Mouse (Mus musculus): ENCODE results near the gene Sdhaf4.
"Not testable (repeated sequence)": the region's sequence is repeated elsewhere in the genome, so short reads cannot be mapped to it uniquely, and the experiment has no call there.

Sdhaf4 gene

GRCm38 (mm10) chr1:24005070-24005804 is at the start of gene Sdhaf4:
TSS of gene Sdhaf4 (minus strand) at chr1:24005656.
- peak; percentile 93 for DNase-seq

- no peak for DNase-seq
These were observed 41.5 kb upstream of the Sdhaf4 start for GRCm38 (mm10) chr1:24046730-24047510.

- no peak for DNase-seq
These were observed 40.2 kb upstream of the Sdhaf4 start for GRCm38 (mm10) chr1:24045627-24046026.

GRCm38 (mm10) chr1:24043007-24043406 is 37.6 kb upstream of the Sdhaf4 start:
- no peak for DNase-seq

GRCm38 (mm10) chr1:24033759-24034423 is 28.4 kb upstream of the Sdhaf4 start:
- no peak for DNase-seq

- no peak for DNase-seq
These were observed 5.4 kb upstream of the Sdhaf4 start for GRCm38 (mm10) chr1:24010821-24011220.

GRCm38 (mm10) chr1:24010016-24010415 is 4.6 kb upstream of the Sdhaf4 start:
- no peak for DNase-seq

- DNase-seq = no peak
These were observed 2.2 kb upstream of the Sdhaf4 start for GRCm38 (mm10) chr1:24007621-24008020.

GRCm38 (mm10) chr1:23999318-23999717 is 6.1 kb downstream of the Sdhaf4 start:
- DNase-seq = no peak

- no peak for DNase-seq
These were observed 6.6 kb downstream of the Sdhaf4 start for GRCm38 (mm10) chr1:23998866-23999265.

GRCm38 (mm10) chr1:23998120-23998810 is 7.2 kb downstream of the Sdhaf4 start:
- no peak for DNase-seq

GRCm38 (mm10) chr1:23997493-23997892 is 8.0 kb downstream of the Sdhaf4 start:
- DNase-seq = no peak

GRCm38 (mm10) chr1:23995420-23995819 is 10.0 kb downstream of the Sdhaf4 start:
- no peak for DNase-seq

- no peak for DNase-seq
These were observed 22.3 kb downstream of the Sdhaf4 start for GRCm38 (mm10) chr1:23983118-23983517.

GRCm38 (mm10) chr1:23978281-23978680 is 27.2 kb downstream of the Sdhaf4 start:
- DNase-seq = no peak

- not testable (repeated sequence) for DNase-seq
These were observed 34.3 kb downstream of the Sdhaf4 start for GRCm38 (mm10) chr1:23971159-23971558.

- DNase-seq = no peak
These were observed 37.3 kb downstream of the Sdhaf4 start for GRCm38 (mm10) chr1:23968027-23968725.

- DNase-seq = no peak
These were observed 39.2 kb downstream of the Sdhaf4 start for GRCm38 (mm10) chr1:23966226-23966625.

GRCm38 (mm10) chr1:23959415-23959732 is 46.1 kb downstream of the Sdhaf4 start:
- DNase-seq = no peak

GRCm38 (mm10) chr1:23958668-23959414 is 46.6 kb downstream of the Sdhaf4 start:
- DNase-seq = no peak

- no peak for DNase-seq
These were observed 47.4 kb downstream of the Sdhaf4 start for GRCm38 (mm10) chr1:23958101-23958500.

- DNase-seq = no peak
These were observed 49.9 kb downstream of the Sdhaf4 start for GRCm38 (mm10) chr1:23955539-23955938.

Data from right cerebral cortex, postnatal 4 days (tissue).